Mouse (Mus musculus): ENCODE data around the gene Sclt1. TPM values are rescaled to one million over a fixed set of nuclear protein-coding genes. Genes with fewer than 3 reads are reported as not detected.

The Sclt1 gene
- polyA plus RNA-seq, 1 experiment = 4.7 TPM

DNA sequence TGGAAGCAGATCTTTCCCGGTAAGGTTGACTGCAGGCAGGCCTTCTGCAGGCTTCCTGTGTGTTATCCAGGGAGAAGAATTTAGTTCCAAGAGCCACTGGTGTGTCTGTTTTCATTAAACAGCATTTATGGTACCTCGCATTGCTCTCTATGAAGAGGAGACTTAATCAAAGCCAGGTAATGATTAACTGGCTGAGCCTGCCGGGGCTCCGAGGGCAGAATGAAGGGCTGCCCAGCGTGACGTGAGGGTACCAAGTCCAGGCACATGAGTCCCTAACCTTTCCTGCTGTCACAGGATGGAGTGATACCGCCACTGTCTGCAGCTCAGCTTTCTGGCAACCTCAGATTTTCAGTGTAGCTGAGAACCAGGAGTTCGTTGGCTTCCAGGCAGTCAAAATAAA, 160.9 kb downstream of the Sclt1 start:
- WGBS = 78% methylated on average over 8 of the region's 8 CpGs
- TF ChIP-seq POLR2A (IDR thresholded peaks at IDR 0.05; ENCODE audit: borderline replicate concordance, extremely low read depth, low read depth, low read length) = no peak
- no peak for TF ChIP-seq CTCF (IDR thresholded peaks at IDR 0.05; ENCODE audit: insufficient read depth, low read length)
- DNase-seq = no peak
- Histone ChIP-seq H3K4me3 (replicated peaks; ENCODE audit: extremely low read depth, low read depth, low read length) (no peak overlapping the region), H3K4me1 (ENCODE audit: control insufficient read depth, insufficient read depth, low read length) (no peaks in the 10 kb centered on the region)

DNA sequence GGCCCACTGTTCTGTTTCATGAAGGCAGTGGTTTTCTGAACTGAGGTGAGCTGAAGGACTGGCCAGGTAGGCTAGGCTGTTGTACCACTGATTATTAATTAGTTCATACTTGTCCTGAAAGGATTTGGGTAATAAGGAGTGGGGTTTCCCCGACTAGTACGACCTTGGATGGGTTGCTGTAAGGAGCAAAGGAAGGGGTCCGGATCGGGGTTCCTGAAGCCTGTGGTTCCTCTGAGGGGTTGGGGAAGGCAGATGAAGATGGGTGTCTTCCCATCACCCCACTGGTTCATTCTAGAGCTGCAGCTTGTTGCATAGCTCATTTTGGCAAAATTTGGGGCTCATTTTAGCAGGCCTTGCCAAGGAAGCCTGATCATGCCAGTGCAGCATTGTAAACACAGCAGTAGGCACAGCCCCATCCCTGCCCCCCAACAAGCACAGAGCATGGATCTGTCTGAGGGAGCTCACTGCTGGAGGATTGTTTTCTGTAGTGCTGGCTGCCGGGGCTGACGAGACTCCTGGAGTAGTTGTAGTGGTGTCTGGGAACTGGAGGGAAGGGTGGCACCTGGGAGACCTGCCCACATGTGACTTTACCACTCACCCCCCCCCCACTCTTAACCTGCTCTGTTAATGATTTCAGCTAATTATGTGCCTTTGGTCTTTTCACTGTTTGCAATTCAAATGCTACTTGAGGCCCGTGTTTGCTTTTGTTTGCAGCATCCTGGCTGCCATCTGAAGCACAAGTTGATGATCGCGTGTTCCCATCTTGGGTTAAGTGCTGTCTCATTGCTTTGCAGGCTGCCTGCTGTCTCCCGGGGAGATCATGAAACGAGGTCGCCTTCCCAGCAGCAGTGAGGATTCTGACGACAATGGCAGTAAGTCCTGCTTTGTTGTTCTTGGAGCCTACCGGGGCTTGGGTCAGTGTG, 161.7 kb downstream of the Sclt1 start:
- no peaks in the 10 kb centered on the region for H3K4me1 ChIP-seq (ENCODE audit: control insufficient read depth, insufficient read depth, low read length)
- TF ChIP-seq CTCF (IDR thresholded peaks at IDR 0.05; ENCODE audit: insufficient read depth, low read length) (no peak), POLR2A (IDR thresholded peaks at IDR 0.05; ENCODE audit: borderline replicate concordance, extremely low read depth, low read depth, low read length) (no peak)
- DNase-seq = no peak
- H3K4me3 ChIP-seq (replicated peaks; ENCODE audit: extremely low read depth, low read depth, low read length) = no peak overlapping the region
- 71% methylated on average over 14 of the region's 14 CpGs for WGBS

DNA sequence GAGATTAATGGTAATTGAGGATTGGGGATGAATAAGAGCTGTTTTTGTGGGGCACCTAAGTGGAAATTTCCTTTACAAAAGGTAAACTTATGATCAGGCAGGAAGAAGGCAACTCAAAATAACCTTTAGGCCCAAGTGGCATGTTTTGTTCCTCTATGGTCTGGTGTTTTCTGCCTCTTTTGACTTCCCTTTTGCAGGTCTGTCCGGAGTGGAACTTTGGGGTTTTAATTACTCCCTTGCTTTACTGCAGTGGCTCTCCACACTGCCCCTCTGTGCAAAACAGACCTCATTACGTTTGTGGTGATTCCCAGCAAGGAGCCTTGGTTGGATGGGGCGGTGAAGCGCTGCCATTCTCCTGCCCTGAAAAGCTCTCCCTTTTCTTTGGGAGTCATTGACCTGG, 162.4 kb downstream of the Sclt1 start:
- Histone ChIP-seq H3K4me1 (ENCODE audit: control insufficient read depth, insufficient read depth, low read length) (no peaks in the 10 kb centered on the region; the same call in 1 of the 2 replicates), H3K4me3 (replicated peaks; ENCODE audit: extremely low read depth, low read depth, low read length) (no peak overlapping the region)
- WGBS = 77% methylated on average over 4 of the region's 4 CpGs
- DNase-seq = no peak
- TF ChIP-seq CTCF (IDR thresholded peaks at IDR 0.05; ENCODE audit: insufficient read depth, low read length) (no peak), POLR2A (IDR thresholded peaks at IDR 0.05; ENCODE audit: borderline replicate concordance, extremely low read depth, low read depth, low read length) (no peak)

- 90% methylated on average over 2 of the region's 2 CpGs for WGBS
- Histone ChIP-seq H3K4me1 (ENCODE audit: control insufficient read depth, insufficient read depth, low read length) (no peaks in the 10 kb centered on the region; the same call in 1 of the 2 replicates), H3K4me3 (replicated peaks; ENCODE audit: extremely low read depth, low read depth, low read length) (no peak overlapping the region)
- TF ChIP-seq POLR2A (IDR thresholded peaks at IDR 0.05; ENCODE audit: borderline replicate concordance, extremely low read depth, low read depth, low read length) = no peak
- TF ChIP-seq CTCF (IDR thresholded peaks at IDR 0.05; ENCODE audit: insufficient read depth, low read length) = no peak
- no peak for DNase-seq
Observed at GRCm38 (mm10) chr3:41577240-41577639, 165.1 kb downstream of the Sclt1 start.

Other genes with a start within 250 kb of the Sclt1 start
- gene Jade1, start 186.8 kb downstream of the Sclt1 start, polyA plus RNA-seq (2012; rRNA removed) = 13.2 and 14.3 TPM in 2 replicates
- gene D3Ertd751e, start 97 bp upstream of the Sclt1 start, polyA plus RNA-seq (2012; rRNA removed) = 0.80 and 1.7 TPM in 2 replicates

All from lung, adult 2 months (tissue).